Mouse (Mus musculus) liver, embryonic 14.5 days (tissue): ENCODE data around the gene Ephb4.
A peak's percentile ranks its signal among the peaks of the same experiment; 100 is the strongest.

Source experiments
- CTCF ChIP-seq: IDR thresholded peaks from 2 replicates; pipeline ENCODE4 v1.5.1; 2016; ENCODE audit warnings: antibody characterized with exemption, low read depth, control low read depth
- EP300 ChIP-seq: IDR thresholded peaks from 2 replicates; pipeline ENCODE4 v1.6.1; 2016; ENCODE audit warnings: antibody characterized with exemption, low read depth

- TF ChIP-seq CTCF, result no peak
- peak; percentile 67 for TF ChIP-seq EP300
These were observed 42.6 kb upstream of the Ephb4 start, which contains the start of gene Srrt for GRCm38 (mm10) chr5:137307071-137307912.
